Mouse (Mus musculus): Measurements from ENCODE around the gene Glo1.

- TF ChIP-seq POLR2A (IDR thresholded peaks at IDR 0.05; ENCODE audit: insufficient read depth, low read depth, low read length) (no peak), CTCF (IDR thresholded peaks at IDR 0.05; ENCODE audit: insufficient read depth, low read depth, low read length) (no peak)
These were observed 45.5 kb downstream of the Glo1 start for GRCm38 (mm10) chr17:30581201-30581600.
